Mouse (Mus musculus): ENCODE results near the gene Med26.

Med26 gene

DNA sequence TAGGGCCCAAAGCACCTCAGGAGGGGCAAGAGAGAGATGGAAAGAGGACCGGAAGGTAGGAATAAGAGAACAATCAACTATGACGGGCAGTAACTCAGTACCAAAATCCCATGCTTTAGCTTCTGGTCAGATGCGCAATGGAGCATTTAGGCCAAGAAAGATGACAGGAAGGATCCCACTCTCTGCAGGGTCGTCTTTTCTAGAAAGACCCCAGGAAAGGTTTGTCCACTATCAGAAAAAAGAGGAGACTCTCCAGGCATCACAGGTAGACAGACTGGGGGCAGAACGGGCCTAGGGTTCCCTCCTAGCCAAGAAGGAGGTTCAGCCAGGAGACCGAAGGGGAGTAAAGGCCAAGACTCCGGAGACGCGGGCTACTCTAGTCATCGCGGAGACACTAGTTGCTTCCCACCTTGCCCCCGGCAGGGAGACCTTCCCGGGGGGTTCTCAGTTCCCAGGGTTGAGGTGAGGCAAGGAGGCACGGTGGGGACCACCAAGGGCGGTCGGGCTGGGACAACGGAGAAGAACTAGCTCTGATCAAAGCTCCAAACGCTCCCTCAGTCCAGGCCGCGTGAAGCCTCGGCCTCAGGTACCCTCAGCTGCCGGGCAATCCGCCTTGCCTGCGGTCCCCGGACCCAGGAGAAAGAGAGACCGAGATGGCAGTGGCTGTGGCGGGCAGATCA lies 808 bp downstream of the Med26 start:
- no peak for DNase-seq

GRCm38 (mm10) chr8:72539234-72539633 lies 8.8 kb downstream of the Med26 start:
- peak; percentile 31 to 51 for DNase-seq

DNA sequence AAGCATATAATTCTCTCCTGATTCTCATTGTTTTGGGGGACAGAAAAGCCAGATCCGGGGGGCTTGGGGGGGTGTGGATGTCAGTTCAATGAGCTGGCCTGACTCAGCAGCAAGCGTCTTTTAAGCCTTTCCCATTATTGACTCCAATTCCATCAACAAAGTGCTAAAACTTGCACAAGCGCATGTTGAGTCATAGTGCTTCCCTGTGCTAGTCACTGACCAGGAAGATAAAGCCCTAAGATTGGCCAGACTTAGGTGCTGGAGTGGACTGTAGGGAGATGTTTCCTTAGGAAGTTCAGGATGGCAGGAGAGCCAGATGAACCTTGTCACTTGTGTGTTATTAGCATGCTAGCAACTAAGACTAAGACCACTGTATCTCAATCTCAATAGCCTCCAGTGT lies 13.2 kb downstream of the Med26 start:
- no peak for DNase-seq

DNA sequence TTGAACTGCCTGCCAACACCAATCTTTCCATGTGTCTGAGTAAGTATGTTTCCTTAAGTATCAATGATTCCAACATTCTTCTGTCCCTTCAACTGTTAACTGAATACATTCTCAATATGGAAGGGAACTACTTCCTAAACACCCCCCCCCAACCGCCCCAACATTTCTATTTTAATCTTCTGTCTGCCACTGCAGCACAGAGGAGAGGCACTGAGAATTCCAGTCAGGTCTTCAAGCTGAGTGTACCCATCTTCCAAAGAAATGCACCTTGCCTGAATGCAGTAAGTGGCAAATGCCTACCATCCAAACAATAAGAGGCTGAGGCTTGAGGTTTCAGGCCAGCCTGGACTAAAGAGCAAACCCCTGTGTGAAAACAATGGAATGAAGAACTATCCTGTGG lies 16.0 kb downstream of the Med26 start:
- no peak for DNase-seq

DNA sequence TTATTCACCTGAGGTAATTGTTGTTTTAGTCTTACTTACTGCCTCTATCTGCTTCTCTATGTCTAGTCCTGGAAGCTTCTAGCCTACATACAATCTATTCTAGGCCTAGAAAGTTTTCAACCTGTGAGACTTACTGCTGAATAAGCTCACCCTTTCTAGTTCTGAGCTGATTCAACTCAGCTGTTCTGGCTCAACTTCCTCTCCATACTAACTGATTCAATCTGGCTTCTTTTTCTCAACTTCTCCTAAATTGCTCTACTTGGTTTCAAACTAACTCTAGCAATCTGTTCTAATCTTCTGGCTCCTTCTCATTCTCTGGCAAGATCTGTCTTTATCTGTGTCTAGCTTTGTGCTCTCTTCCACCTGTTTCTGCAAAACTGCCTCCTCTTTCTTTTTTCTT lies 26.2 kb downstream of the Med26 start:
- no peak for DNase-seq

DNA sequence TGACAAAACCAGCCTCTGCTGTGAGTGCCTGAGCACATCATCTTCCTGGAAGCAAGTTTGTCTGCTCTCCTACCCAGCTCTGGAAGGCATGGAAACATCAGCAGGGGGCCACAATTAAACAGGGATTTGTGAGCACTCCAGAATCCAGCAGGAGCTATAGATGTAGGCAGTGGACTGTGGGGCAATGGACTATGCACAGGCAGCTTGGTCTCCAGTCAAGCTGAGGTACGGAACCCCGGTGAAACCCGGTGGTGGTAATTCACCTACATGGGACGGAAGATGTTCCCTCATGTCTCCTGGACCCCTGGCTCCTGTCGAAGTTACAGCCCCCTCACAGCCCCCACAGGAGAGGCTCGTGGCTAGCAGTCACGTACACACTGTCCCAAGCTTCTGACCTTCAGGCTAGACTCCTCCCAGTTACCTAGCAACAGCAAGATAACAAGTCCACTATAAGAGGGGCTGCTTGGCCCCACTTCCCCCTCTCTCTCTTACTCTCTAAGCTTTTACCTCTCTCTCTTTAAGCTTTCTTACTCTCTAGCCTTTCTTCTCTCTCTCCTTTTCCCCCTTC lies 30.6 kb downstream of the Med26 start:
- DNase-seq, result no peak

DNA sequence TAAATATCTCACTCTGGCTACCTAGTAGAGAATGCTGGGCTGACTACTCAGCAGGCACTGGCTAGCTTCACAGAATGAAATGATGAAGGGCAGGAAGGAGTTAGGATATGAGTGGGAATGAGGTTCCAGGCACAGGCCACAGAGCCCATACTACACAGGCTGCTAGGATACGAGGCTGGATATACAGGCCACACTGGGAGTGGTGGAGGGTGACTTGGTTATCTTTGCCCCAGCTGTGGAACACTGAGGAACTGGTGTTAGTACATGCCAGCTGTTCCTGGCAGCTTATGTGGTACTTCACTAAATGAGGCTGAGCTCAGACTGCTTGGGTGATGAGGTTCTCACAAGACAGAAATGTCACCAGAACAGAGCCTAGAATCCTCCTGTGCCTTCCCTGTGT lies 34.9 kb downstream of the Med26 start:
- no peak for DNase-seq

DNA sequence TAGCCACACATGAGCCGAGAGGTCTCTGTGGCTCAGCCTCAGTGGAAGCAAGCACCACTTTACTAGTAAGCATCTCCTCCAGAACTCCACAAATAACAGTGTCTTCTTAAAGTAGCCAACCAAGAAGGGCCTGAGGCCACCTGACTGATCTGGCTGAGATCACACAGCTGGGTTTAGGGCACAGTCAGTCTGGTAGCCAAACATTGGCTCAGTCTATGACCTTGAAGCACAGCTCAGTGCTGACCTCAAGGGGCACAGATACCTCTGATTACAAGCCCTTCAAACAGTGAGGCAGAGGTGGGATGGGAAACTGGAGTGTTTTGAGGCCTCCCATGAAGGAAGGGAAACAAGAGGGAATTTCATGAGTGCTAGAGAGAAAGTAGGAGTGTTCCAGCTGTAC lies 35.4 kb downstream of the Med26 start:
- DNase-seq, result no peak

DNA sequence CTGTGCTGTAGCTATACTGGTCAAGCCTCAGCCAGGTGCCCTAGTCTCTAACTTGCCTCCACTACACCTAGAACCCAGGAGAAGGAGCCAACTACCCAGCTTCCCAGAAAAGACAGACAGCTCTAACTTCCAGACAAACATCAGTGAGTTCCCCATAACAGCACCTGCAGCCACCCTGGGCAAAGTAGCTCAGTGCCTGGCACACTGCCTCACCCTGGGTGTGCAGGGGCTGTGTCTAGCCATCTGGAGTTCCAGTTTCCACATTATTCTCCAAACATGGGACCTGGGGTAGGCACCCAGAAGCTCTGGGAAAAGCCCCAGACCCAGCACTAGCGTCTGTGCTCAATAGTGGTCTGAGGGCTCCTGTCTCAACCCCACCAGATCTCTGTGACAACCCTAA lies 40.6 kb downstream of the Med26 start:
- DNase-seq, result peak; percentile 52 to 66

DNA sequence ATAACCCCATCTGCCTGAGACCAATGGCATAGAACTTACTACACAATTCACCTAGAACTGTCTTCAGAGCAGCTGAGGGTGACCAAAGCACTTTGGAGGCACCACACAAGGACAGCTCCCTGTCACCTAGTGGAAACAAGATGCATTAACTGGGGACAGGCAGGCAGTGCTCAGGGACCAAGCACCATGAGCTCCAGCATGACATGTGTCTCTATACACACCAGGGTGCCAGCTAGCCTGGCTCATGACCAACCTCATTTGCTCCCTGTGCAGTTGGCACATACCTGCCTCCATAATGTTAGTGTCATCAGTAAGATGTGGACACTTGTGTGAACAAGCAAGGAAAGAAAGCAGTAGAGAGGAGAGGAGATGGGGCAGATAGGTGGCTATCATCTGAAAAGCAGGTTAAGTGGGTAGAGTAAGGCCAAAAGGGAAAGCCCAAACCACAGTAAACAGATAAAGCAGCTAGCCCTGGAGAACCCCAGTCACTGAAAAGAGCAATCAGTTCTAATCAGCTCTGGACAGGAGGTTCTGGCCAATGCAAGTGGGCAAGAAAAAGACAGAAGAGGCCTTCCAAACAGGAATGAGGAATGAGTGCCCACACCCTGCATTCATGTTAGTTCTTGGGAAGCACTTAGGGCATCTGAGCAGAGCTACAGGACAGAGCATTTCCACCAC lies 43.3 kb downstream of the Med26 start:
- peak; percentile 84 to 86 for DNase-seq

- DNase-seq, result peak; percentile 70 to 86
Measured at GRCm38 (mm10) chr8:72504137-72504536, 43.9 kb downstream of the Med26 start.

DNA sequence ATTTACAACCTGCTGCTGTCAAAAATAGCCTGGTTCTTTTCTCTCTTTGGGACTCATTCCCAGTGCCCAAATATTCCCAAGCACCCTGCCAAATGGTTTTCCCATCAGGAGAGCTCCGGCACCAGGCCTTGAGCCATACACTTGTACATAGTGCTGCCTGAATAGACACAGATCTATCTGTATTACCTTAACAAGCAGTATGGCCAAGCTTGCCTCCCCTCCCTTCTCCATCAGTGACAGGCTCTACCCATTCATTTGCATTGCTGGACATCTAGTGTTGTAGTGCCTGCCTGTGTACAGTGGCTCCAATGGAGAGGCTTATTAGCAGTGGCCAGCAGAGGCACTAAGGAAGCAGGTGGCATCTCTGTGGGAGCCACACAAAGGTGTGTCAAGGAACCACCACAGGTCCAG lies 47.5 kb downstream of the Med26 start:
- peak; percentile 73 to 87 for DNase-seq

- DNase-seq, result no peak
Measured at GRCm38 (mm10) chr8:72499521-72500284, 48.4 kb downstream of the Med26 start.

DNA sequence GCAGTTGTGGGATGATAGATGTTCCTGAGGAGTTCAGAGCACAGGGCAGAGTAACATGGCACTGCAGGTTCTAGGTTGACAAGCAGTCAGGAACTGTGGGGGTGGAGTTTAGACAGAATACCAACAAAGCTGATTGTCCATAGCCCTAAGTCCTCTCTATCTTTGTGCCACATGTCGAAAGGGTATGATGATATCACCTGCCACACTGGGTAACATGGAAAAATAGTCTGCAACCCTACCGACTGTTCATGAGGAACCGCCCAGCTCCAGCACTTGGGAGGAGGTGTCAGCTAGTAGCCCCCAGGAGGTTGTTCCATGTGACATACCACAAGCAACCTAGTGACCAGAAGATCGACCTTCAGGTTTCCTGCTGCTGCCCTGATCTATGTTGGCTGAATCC lies 49.5 kb downstream of the Med26 start:
- DNase-seq, result no peak

DNA sequence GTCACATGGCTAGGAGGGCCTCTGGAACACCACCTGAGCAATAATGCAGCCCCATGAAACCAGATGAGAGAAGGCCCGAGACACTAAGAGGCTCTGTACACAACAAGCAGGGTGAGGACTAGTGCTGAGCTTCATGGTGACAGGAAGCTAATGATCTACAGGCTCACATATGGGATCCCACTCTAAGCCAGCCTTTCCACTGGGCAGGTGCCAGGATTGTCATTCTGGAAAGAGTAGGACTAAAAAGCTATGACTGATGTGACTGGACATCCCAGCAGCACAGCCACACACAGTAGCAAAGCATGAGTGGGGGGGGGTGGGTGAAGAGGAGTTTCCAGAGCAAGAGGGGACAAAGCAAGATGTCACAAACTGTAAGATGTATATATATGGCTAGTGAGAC lies 50.2 kb downstream of the Med26 start:
- peak in 1 of 2 experiments; percentile 61 for DNase-seq

DNA sequence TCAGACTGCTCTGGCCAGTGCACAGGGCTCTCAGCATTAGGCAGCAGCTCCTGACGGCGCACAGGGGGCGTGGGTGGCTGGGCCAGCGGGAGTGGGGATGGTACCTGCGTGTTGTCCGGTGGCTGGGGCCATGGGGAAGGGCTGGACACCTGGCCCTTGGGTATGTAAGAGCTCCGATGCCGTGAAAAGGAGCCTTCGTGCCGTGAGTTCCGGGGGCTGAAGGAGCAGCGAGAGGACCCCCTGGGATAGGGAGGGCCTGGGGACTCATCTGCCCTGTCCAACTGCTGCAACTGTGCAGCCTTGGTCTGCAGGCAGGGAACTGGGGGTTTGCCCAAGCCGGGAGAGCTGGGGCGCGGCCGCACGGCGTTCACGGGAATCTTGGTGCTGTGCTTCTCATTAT lies 51.9 kb downstream of the Med26 start:
- DNase-seq, result no peak

DNA sequence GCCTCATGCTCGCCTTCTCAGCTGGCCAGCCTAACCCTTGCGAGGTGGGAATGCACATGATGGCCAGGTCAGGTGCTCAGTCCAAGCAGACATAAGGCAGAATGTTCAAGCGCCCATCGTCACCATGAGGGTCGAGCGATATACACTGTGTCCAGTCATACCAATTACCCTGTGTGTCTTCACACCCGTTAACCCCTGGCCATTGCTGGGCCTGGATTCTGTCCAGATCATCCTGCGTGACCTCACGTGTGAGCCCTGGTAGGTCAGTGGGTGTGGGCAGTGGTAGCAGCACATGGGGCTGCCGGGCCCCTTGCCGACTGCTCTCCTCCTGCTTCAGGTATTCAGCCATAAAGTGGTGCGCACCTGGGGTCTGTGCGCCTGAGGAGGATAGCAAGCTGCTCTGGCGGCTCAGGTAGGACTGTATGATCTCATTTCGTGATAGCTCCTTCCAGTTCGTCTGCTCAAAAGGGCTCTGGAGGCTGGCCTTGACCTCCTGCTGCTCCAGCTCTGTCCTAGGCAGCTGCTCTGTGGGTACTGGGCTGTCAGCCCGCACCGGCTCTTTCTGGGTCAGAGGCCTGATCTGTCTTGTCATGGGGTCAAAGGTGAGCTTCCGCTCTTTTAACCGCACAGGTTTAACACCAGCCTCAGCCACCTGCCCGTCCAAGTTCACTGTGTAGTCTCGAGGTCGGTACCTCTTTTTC lies 52.5 kb downstream of the Med26 start:
- DNase-seq, result no peak

DNA sequence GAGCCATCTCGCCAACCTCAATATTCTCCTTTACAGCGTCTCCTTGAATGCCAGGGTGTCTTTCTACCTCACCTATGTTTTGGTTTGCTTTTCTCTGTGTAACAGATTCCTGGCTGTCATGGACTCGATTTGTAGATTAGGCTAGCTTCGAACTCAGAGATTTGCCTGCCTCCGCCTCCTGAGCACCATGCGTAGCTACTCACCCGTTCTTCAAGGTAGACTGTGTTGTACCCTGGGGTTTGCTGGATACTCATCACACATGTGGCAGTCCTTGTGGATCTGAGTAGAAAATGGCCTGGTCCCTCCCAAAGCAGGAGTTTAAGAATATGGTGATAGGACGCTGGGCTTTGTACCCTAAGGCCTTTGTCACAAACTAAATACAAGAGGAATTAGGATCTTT lies 54.7 kb downstream of the Med26 start:
- no peak for DNase-seq

- peak; percentile 99 to 100 for DNase-seq
Measured at GRCm38 (mm10) chr8:72492622-72493081, 55.4 kb downstream of the Med26 start.

DNA sequence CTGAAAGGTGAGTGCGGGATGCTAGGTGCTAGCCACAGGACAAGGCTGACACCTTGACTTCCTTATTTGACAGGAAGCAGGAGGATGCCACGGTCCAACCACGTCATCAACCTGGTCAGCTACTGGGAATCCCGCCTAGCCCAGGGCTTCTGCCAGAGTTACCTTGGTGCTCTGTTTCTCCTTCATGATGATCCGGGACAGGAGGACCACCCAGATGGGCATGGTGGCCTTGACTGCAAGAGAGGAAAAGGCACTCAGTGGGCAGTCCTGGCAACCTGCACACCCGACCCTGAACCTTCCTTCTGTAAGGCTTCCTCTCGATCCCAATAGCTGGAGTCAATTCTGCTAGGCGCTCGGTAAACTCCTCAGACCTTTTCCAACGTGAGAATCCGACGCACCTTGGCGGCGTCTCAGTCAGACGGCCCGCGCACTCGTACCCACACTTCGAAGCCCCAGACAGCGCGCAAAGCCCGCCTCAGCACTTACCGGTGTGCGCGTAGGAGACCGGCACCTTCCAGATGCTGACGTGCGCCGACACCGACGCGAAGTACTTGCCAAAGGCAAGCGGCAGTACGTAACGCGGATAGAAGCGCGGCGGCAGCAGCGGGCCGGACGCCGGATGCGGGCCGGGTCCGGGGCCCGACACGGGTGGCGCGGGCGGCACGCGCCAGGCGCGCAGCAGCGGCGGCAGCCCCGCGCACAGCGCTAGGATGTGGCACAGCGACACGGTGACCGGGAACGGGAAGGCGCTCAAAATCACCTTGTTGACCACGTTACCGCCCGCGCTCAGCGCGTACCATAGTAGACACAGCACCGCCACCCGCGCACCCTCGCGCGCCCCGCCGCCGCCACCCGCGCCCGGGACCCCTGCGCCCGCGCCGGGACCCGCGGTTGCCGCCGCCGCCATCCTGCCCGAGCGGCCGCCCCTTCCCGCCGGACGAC lies 56.1 kb downstream of the Med26 start, which contains the start of gene Slc35e1:
TSS of gene Slc35e1 (minus strand) at position 935 of the 942 bp plus-strand sequence.
- peak in 1 of 2 experiments; percentile 53 for DNase-seq

DNA sequence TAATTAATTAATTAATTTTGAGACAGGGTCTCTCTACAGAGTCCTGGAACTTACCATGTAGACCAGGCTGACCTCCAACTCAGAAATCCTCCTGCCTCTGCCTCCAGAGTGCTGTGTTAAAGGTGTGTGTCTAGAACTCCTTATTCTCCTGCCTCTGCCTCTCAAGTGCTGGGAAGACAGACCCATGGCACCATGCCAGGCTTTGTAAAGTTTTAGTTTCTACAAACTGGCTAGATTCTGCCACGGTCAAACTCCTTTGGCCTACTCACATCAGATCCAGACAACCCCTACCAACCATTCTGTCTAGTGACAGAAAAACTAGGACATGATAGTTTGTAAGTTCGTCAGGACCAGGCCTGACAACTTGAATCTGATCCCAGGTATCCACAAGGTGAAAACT lies 57.1 kb downstream of the Med26 start:
- DNase-seq, result peak in 1 of 2 experiments; percentile 50
